Mouse (Mus musculus): Measurements from ENCODE around the gene Tmem107. TPM values are rescaled to one million over a fixed set of nuclear protein-coding genes. Genes with fewer than 3 reads are reported as not detected.
A peak's percentile ranks its signal among the peaks of the same experiment; 100 is the strongest.

Gene Tmem107
- polyA plus RNA-seq, 1 experiment from 2014 or later, result 37.7 TPM

DNA sequence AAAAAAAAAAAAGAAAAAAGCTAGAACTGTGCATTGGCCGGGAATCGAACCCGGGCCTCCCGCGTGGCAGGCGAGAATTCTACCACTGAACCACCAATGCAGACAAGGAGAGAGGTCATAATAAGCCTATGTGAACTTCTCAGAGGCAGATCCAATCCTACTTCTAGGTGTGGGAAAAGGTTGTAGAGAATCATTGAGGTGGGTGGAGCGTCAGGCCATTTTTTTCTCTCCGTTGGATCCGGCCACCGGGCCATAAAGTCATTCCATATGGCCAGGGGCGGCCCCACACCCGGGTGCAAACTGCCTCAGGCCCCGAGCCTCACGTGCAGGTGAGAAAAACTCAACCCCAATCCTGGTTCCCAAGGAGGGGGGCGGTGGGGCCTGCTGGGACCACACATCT lies 48.2 kb downstream of the Tmem107 start:
- peak; percentile 17; the same call in 1 of the 2 replicates for ATAC-seq (replicated peaks)
- peaks cover 53% of the 10 kb centered on the region for H3K4me1 ChIP-seq
- H3K9ac ChIP-seq, result 0 out of 2 replicates have a peak overlapping the region, but pooled peaks have one; percentile 21
- peak overlapping the region; percentile 53 for H3K4me3 ChIP-seq
- no peaks in the 10 kb centered on the region for H3K36me3 ChIP-seq (replicated peaks)
- WGBS, result under 1% methylated on average over 15 of the region's 15 CpGs
- H3K9me3 ChIP-seq, result no peaks in the 10 kb centered on the region
- H3K27me3 ChIP-seq (replicated peaks), result peaks cover 11% of the 10 kb centered on the region
- H3K27ac ChIP-seq, result no peak overlapping the region
- peak overlapping the region; percentile 88 for H3K4me2 ChIP-seq

DNA sequence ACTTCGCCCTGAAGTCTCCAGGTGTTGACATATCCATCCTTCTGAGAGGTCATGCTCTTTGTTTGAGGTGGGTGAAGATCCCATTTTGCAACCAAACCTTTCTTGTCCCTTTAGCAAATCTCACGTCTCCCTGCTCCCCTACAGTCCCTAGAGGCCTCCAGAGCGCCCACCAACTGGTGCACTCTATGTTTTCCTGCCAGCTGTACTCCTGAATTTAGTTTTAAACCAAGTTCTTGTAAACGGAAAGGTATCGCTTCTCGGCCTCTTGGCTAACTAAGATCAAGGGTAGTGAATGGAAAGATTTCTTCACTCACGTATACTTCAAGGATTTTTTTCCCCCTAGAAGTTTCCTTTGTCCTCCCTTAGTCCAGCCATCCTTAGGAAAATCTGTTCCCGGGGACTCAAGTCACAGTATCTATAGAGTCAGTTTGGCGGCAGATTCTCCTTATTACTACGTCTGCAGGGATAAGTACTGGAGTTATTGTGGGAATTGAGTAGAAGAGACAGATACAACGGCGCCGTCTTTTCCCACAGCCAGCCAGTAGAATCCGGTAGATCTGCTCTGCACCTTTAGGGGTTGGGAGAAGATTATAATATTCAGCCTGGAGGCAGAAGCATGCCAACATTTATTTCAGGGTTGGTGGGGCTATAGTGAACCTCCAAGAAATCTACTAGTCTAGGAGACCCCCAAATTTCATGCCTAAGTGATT lies 49.0 kb downstream of the Tmem107 start:
- 34% methylated on average over 14 of the region's 14 CpGs for WGBS
- peaks cover 53% of the 10 kb centered on the region for H3K4me1 ChIP-seq
- H3K9ac ChIP-seq, result no peak overlapping the region
- H3K4me3 ChIP-seq, result peak overlapping the region; percentile 67; the same call in 1 of the 2 replicates
- H3K36me3 ChIP-seq (replicated peaks), result no peaks in the 10 kb centered on the region
- H3K27ac ChIP-seq, result no peak overlapping the region
- peaks cover 11% of the 10 kb centered on the region for H3K27me3 ChIP-seq (replicated peaks)
- ATAC-seq (replicated peaks), result no peak
- H3K9me3 ChIP-seq, result no peaks in the 10 kb centered on the region
- H3K4me2 ChIP-seq, result peak overlapping the region; percentile 88

DNA sequence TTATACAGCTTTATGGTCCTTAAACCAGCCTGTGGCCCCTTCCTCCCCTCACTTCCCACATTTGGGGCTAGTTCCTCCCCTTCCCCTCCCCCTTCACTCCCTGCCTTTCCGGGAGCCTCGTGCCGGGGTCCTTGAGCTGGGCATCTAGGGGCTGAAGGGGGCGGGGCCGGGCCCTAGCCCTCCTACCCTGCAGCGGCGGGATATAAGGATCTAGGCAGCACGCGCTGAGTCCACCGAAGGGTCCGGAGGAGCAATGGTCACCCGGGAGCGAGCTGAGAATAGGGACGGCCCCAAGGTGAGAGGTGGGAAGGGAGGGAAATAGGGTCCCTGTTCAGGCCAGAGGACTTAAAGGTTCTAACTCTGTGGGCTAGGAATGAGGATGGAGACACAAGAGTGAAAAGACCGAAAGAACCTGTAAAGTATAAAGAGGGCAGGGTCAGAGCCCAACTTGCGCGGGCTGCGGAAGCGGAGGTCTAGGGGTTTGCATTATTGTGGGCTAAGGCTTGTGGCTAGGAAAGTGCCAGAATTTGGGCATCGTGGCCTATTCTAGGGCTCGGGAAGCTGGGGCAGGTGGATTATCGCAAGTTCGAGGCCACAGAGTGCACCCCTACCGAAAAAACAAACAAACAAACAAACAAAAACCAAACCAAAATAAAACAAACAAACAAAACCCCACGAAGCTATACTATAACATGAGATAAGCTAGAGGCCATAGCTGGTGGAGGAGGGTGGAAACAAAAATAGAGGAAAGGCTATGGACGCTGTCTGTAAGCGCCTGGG lies 49.8 kb downstream of the Tmem107 start, which contains the start of gene Hes7:
TSS of gene Hes7 (plus strand) at position 184 of the 780 bp plus-strand sequence.
- H3K27ac ChIP-seq, result no peak within 1 kb of the TSS
- H3K9me3 ChIP-seq, result no peaks in the 10 kb centered on the region
- peak within 1 kb of the TSS; percentile 60 for H3K9ac ChIP-seq
- no peak for ATAC-seq (replicated peaks)
- peak within 1 kb of the TSS; percentile 67 for H3K4me3 ChIP-seq
- WGBS, result 3% methylated on average over 27 of the region's 27 CpGs
- no peaks in the 10 kb centered on the region for H3K36me3 ChIP-seq (replicated peaks)
- H3K4me2 ChIP-seq, result peak within 1 kb of the TSS; percentile 88
- peaks cover 11% of the 10 kb centered on the region for H3K27me3 ChIP-seq (replicated peaks)
- peaks cover 53% of the 10 kb centered on the region for H3K4me1 ChIP-seq

DNA sequence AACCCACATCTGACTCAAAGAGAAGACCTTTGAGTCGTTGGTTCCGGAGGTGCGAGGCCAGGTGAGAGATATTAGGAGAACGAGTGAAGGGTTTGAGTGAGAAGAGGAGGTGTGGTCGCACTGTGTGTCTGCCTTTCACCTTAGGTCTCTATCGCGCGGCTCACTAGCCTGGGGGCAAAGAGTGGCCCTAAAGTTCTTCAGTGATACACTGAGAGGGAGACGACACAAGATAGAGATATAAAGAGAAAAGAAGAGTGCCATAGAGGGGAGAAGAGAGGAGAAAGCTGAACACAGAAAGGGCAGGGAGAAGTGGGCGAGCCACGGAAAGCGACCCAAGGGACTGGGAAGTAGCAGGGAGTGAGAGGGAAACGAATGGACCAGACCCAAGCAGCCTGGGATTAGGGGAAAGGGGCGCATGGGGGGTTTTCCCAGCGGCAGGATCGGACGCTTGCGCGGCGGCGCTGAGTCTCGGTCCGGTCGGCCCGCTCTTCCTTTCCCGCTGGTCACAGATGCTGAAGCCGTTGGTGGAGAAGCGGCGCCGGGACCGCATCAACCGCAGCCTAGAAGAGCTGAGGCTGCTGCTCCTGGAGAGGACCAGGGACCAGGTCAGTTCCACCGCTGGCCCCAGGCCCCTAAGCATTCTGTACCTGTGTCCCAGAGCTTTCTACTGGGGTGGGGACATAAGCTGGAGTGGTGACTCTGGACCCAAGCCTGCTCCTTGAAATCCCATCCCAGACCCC lies 50.6 kb downstream of the Tmem107 start:
- peak overlapping the region; percentile 88 for H3K4me2 ChIP-seq
- H3K4me1 ChIP-seq, result peaks cover 59% of the 10 kb centered on the region

DNA sequence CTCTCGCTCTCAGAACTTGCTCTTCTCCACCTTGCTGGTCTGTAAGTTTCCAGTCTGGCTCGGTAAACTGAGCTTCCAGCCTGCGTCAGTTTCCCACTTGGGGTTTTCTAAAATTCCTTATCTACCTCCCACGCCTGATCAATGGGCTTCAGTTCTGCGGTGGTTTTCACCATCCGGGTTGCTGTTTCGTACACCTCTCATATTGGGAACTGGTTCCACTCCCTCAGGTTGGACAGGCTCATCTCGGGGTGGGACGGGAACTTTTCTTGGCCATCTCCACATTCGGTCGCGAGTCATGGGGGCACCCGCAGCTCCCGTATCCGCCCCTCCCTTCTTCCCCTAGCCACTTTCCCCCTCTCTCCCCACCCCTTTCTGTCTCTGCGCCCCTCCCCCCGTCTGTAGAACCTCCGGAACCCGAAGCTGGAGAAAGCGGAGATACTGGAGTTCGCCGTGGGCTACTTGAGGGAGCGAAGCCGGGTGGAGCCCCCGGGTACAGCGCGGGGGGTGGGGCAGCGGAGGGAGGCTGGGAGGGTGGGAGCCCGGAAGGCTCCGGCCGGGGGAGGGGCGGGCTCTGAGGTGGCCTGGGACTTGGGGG lies 51.2 kb downstream of the Tmem107 start:
- Histone ChIP-seq H3K9me3 (no peaks in the 10 kb centered on the region), H3K4me3 (peak overlapping the region; percentile 67), H3K9ac (peak overlapping the region; percentile 60), H3K4me2 (peak overlapping the region; percentile 88), H3K27ac (peak overlapping the region; percentile 68; the same call in 1 of the 2 replicates), H3K27me3 (replicated peaks) (peaks cover 11% of the 10 kb centered on the region), H3K4me1 (peaks cover 60% of the 10 kb centered on the region), H3K36me3 (replicated peaks) (no peaks in the 10 kb centered on the region)
- no peak for ATAC-seq (replicated peaks)
- WGBS, result 1% methylated on average over 31 of the region's 32 CpGs

More for the DNA sequence above, 50.6 kb downstream of the Tmem107 start:
- H3K27me3 ChIP-seq (replicated peaks), result peaks cover 11% of the 10 kb centered on the region
- H3K27ac ChIP-seq, result no peak overlapping the region
- H3K9ac ChIP-seq, result peak overlapping the region; percentile 60
- no peak for ATAC-seq (replicated peaks)
- no peaks in the 10 kb centered on the region for H3K9me3 ChIP-seq
- H3K4me3 ChIP-seq, result peak overlapping the region; percentile 67
- WGBS, result under 1% methylated on average over 33 of the region's 33 CpGs
- no peaks in the 10 kb centered on the region for H3K36me3 ChIP-seq (replicated peaks)

DNA sequence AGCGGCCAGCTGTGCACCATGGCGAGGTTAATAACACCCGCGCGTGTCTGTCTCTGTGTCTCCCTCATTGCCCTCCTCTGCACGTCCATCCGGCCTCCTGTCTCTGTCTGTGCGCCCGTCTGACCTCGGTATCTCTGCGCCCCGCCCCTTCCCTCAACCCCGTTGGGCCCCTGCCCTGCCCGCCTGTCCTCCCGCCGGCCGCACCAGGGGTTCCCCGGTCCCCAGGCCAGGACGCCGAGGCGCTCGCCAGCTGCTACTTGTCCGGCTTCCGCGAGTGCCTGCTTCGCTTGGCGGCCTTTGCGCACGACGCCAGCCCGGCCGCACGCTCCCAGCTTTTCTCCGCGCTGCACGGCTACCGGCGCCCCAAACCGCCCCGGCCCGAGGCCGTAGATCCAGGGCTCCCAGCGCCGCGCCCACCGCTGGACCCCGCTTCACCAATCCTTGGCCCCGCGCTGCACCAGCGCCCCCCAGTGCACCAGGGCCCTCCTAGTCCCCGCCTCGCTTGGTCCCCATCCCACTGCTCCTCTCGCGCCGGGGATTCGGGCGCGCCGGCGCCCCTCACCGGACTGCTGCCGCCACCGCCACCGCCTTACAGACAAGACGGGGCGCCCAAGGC lies 51.8 kb downstream of the Tmem107 start, which contains the start of gene 9130213A22Rik:
TSS of gene 9130213A22Rik (minus strand) at position 254 of the 616 bp plus-strand sequence.
- no peaks in the 10 kb centered on the region for H3K36me3 ChIP-seq (replicated peaks)
- WGBS, result under 1% methylated on average over 66 of the region's 66 CpGs
- peaks cover 11% of the 10 kb centered on the region for H3K27me3 ChIP-seq (replicated peaks)
- H3K9me3 ChIP-seq, result no peaks in the 10 kb centered on the region
- peak within 1 kb of the TSS; percentile 60 for H3K9ac ChIP-seq
- peak within 1 kb of the TSS; percentile 67 for H3K4me3 ChIP-seq
- H3K4me2 ChIP-seq, result peak within 1 kb of the TSS; percentile 88
- peak within 1 kb of the TSS; percentile 68 for H3K27ac ChIP-seq
- peaks cover 54% of the 10 kb centered on the region for H3K4me1 ChIP-seq
- peak; percentile 55 for ATAC-seq (replicated peaks)

Other genes with a start within 250 kb of the Tmem107 start
- 105 and 108 TPM in 2 replicates for gene Ndel1, start 198.9 kb upstream of the Tmem107 start, polyA plus RNA-seq (2015; fragmentation: Nextera tagmentation; extraction: Ambion mirVana)
- not detected in 2 replicates for gene Rnf222, start 182.3 kb upstream of the Tmem107 start, polyA plus RNA-seq (2015; fragmentation: Nextera tagmentation; extraction: Ambion mirVana)
- gene Rpl26, start 169.2 kb upstream of the Tmem107 start, polyA plus RNA-seq (2015; fragmentation: Nextera tagmentation; extraction: Ambion mirVana), result 529 and 538 TPM in 2 replicates
- gene Odf4, start 143.7 kb upstream of the Tmem107 start, polyA plus RNA-seq (2015; fragmentation: Nextera tagmentation; extraction: Ambion mirVana), result 0.60 and 0.84 TPM in 2 replicates
- gene Arhgef15, start 113.3 kb upstream of the Tmem107 start, polyA plus RNA-seq (2015; fragmentation: Nextera tagmentation; extraction: Ambion mirVana), result 24.2 and 28.7 TPM in 2 replicates
- 1.3 and 1.6 TPM in 2 replicates for gene Slc25a35, start 102.7 kb upstream of the Tmem107 start, polyA plus RNA-seq (2015; fragmentation: Nextera tagmentation; extraction: Ambion mirVana)
- gene Rangrf, start 95.6 kb upstream of the Tmem107 start, polyA plus RNA-seq (2015; fragmentation: Nextera tagmentation; extraction: Ambion mirVana), result 22.0 and 22.7 TPM in 2 replicates
- 16.9 and 18.7 TPM in 2 replicates for gene Pfas, start 62.3 kb upstream of the Tmem107 start, polyA plus RNA-seq (2015; fragmentation: Nextera tagmentation; extraction: Ambion mirVana)
- gene Ctc1, start 54.9 kb upstream of the Tmem107 start, polyA plus RNA-seq (2015; fragmentation: Nextera tagmentation; extraction: Ambion mirVana), result 67.0 and 73.5 TPM in 2 replicates
- gene Aurkb, start 25.2 kb upstream of the Tmem107 start, polyA plus RNA-seq (2015; fragmentation: Nextera tagmentation; extraction: Ambion mirVana), result 17.7 and 23.9 TPM in 2 replicates
- 20.5 and 21.2 TPM in 2 replicates for gene Borcs6, start 11.1 kb upstream of the Tmem107 start, polyA plus RNA-seq (2015; fragmentation: Nextera tagmentation; extraction: Ambion mirVana)
- 319 and 333 TPM in 2 replicates for gene Vamp2, start 17.7 kb downstream of the Tmem107 start, polyA plus RNA-seq (2015; fragmentation: Nextera tagmentation; extraction: Ambion mirVana)
- 11.3 and 12.3 TPM in 2 replicates for gene Per1, start 24.4 kb downstream of the Tmem107 start, polyA plus RNA-seq (2015; fragmentation: Nextera tagmentation; extraction: Ambion mirVana)
- 0.86 and 0.89 TPM in 2 replicates for gene Hes7, start 49.6 kb downstream of the Tmem107 start, polyA plus RNA-seq (2015; fragmentation: Nextera tagmentation; extraction: Ambion mirVana)
- gene 9130213A22Rik, start 51.8 kb downstream of the Tmem107 start, polyA plus RNA-seq (2015; fragmentation: Nextera tagmentation; extraction: Ambion mirVana), result 0.24 and 0.27 TPM in 2 replicates
- gene Aloxe3, start 55.1 kb downstream of the Tmem107 start, polyA plus RNA-seq (2015; fragmentation: Nextera tagmentation; extraction: Ambion mirVana), result 6.3 and 8.0 TPM in 2 replicates
- 0.28 and 0.41 TPM in 2 replicates for gene Alox12b, start 86.2 kb downstream of the Tmem107 start, polyA plus RNA-seq (2015; fragmentation: Nextera tagmentation; extraction: Ambion mirVana)
- gene Alox8, start 127.0 kb downstream of the Tmem107 start, polyA plus RNA-seq (2015; fragmentation: Nextera tagmentation; extraction: Ambion mirVana), result 0.25 and 0.87 TPM in 2 replicates
- gene Gucy2e, start 166.2 kb downstream of the Tmem107 start, polyA plus RNA-seq (2015; fragmentation: Nextera tagmentation; extraction: Ambion mirVana), result 0.75 and 0.92 TPM in 2 replicates